Mouse (Mus musculus) myocyte (in vitro differentiated cells): Measurements from ENCODE around the gene Nr1h4. TPM values are rescaled to one million over a fixed set of nuclear protein-coding genes. Genes with fewer than 3 reads are reported as not detected.

ENCODE experiments used
- H3K27me3 ChIP-seq: one replicate; pipeline ENCODE4 v1.6.1; 2011; ENCODE audit not compliant: control insufficient read depth, insufficient read depth, insufficient read length
- H3K36me3 ChIP-seq: one replicate; pipeline ENCODE4 v1.6.1; 2011; ENCODE audit not compliant: control insufficient read depth, insufficient read depth
- H3K4me2 ChIP-seq: one replicate; pipeline ENCODE4 v1.6.1; 2011; ENCODE audit warnings: low read depth, control low read depth
- H3K4me3 ChIP-seq: one replicate; pipeline ENCODE4 v1.5.1; 2011; ENCODE audit warnings: mild to moderate bottlenecking, control low read depth, moderate library complexity
- H3K79me2 ChIP-seq: one replicate; pipeline ENCODE4 v1.6.1; 2011; ENCODE audit not compliant: control insufficient read depth, insufficient read depth
- H3ac ChIP-seq: one replicate; pipeline ENCODE4 v1.6.1; 2011; ENCODE audit not compliant: control insufficient read depth, insufficient read length
- CEBPB ChIP-seq: IDR thresholded peaks from 2 replicates; pipeline ENCODE4 v1.6.1; 2011; ENCODE audit warnings: mild to moderate bottlenecking, moderate library complexity; ENCODE audit not compliant: poor library complexity, insufficient read depth, severe bottlenecking
- E2F4 ChIP-seq: IDR thresholded peaks from one replicate; pipeline ENCODE4 v1.6.1; 2011; ENCODE audit warnings: mild to moderate bottlenecking, control low read depth, moderate library complexity; ENCODE audit not compliant: insufficient read depth
- MAX ChIP-seq: IDR thresholded peaks from one replicate; pipeline ENCODE4 v1.6.1; 2011; ENCODE audit warnings: low read depth, mild to moderate bottlenecking, control low read depth
- MYOD1 ChIP-seq, 3 experiments: IDR thresholded peaks; one replicate each; pipeline ENCODE4 v1.6.1; 2011; ENCODE audit warnings: control low read depth in 2 of 3, low read depth in 2 of 3, mild to moderate bottlenecking in 2 of 3, moderate library complexity in 1 of 3; ENCODE audit not compliant: insufficient read length in 2 of 3, control insufficient read depth in 1 of 3
- MYOG ChIP-seq, 3 experiments: IDR thresholded peaks; one replicate each; pipeline ENCODE4 v1.6.1; 2011; ENCODE audit warnings: control low read depth in 2 of 3, low read depth in 2 of 3, mild to moderate bottlenecking in 2 of 3; ENCODE audit not compliant: insufficient read length in 2 of 3, control insufficient read depth in 1 of 3, insufficient read depth in 1 of 3
- POLR2A ChIP-seq: IDR thresholded peaks from one replicate; pipeline ENCODE4 v1.6.1; 2011; ENCODE audit warnings: low read depth, mild to moderate bottlenecking, control low read depth, moderate library complexity; ENCODE audit not compliant: insufficient read length
- POLR2AphosphoS2 ChIP-seq: IDR thresholded peaks from one replicate; pipeline ENCODE4 v1.6.1; 2011; ENCODE audit warnings: low read depth, control low read depth; ENCODE audit not compliant: insufficient read length
- REST ChIP-seq: IDR thresholded peaks from one replicate; pipeline ENCODE4 v1.6.1; 2011; ENCODE audit warnings: mild to moderate bottlenecking, control low read depth, moderate library complexity; ENCODE audit not compliant: insufficient read depth, insufficient read length
- SRF ChIP-seq: IDR thresholded peaks from one replicate; pipeline ENCODE4 v1.6.1; 2011; ENCODE audit warnings: low read depth; ENCODE audit not compliant: control insufficient read depth, insufficient read length
- TCF12 ChIP-seq: IDR thresholded peaks from one replicate; pipeline ENCODE4 v1.6.1; 2011; ENCODE audit warnings: mild to moderate bottlenecking, control low read depth; ENCODE audit not compliant: poor library complexity, insufficient read depth, severe bottlenecking
- TCF3 ChIP-seq: IDR thresholded peaks from one replicate; pipeline ENCODE4 v1.6.1; 2011; ENCODE audit warnings: low read depth, control low read depth; ENCODE audit not compliant: insufficient read length
- USF1 ChIP-seq: IDR thresholded peaks from one replicate; pipeline ENCODE4 v1.6.1; 2011; ENCODE audit warnings: low read depth, mild to moderate bottlenecking, control low read depth, moderate library complexity
- polyA plus RNA-seq: library from polyadenylated mRNA; unstranded; fragments of >200 nt; fragmentation: generic; extraction: Trizol; gene quantifications from one replicate; pipeline ENCODE4 v1.2.1, GENCODE M21; 2012; ENCODE audit warnings: missing spikeins

Nr1h4 gene
- polyA plus RNA-seq, 1 experiment, result not detected

DNA sequence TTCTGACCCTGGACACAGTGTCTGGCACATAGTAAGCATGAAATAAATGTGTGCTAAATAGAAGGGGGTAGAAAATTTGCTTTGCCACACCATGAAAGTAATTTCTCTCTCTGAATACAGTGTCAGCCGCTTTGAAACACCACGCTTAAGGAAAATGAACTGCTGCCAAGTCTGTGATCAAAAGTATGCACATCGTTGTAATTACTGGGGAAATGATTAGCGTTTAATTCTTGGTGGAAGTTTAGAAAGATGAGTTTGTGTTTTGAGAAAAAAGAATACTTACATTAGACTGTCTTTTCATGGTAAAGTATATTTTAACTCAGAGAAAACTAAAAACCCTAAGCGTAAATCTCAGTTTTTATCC, 27.8 kb downstream of the Nr1h4 start:
- Histone ChIP-seq H3K4me2 (no peak overlapping the region), H3K4me3 (no peak overlapping the region), H3K36me3 (no peaks in the 10 kb centered on the region), H3ac (no peak overlapping the region), H3K27me3 (no peaks in the 10 kb centered on the region), H3K79me2 (no peaks in the 10 kb centered on the region)
- TF ChIP-seq MYOD1 (IDR thresholded peaks at IDR 0.05; ENCODE audit: control insufficient read depth in 1 of 3, insufficient read length in 2 of 3, low read depth in 2 of 3) (no peak), CEBPB (no peak), E2F4 (no peak), MYOG (IDR thresholded peaks at IDR 0.05; ENCODE audit: control insufficient read depth in 1 of 3, insufficient read depth in 1 of 3, insufficient read length in 2 of 3, low read depth in 2 of 3) (no peak), TCF3 (no peak), POLR2AphosphoS2 (no peak), MAX (no peak), POLR2A (no peak), REST (no peak), USF1 (no peak), TCF12 (no peak), SRF (no peak)

DNA sequence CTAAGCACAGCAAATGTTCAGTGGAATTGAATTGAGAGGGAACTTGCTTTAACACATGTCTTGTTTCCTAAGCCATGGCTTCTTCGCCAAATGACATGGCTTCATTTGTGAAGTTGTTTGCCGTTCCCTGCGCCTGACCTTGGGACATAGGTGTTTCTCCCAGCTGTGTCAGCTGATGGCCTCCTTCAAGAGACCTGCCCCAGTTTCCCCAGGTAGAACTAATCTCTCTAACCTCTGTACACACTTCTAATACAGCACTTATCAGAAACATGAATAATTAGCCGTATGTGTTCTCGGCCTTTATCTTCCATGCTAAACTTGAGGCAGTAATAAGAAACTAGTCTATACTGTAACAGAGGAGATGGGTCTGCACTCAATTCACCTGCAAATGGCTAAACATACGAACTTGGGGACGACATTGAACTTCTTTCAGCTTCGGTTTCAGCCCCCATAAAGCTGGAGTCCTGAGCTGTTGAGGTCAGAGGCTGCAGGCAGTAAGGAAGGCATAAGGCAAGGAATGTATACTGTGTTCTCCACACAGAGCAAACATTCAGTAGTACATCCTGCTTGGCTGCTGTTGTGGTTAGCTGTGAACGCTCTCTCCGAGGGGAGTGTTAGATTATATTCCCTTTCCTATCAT, 28.3 kb downstream of the Nr1h4 start:
- TF ChIP-seq USF1, result no peak
- TF ChIP-seq MYOD1 (IDR thresholded peaks at IDR 0.05; ENCODE audit: control insufficient read depth in 1 of 3, insufficient read length in 2 of 3, low read depth in 2 of 3), result no peak
- TF ChIP-seq POLR2AphosphoS2, result no peak
- TF ChIP-seq POLR2A, result no peak
- no peak for TF ChIP-seq TCF3
- no peak for TF ChIP-seq SRF
- no peak for TF ChIP-seq E2F4
- TF ChIP-seq MYOG (IDR thresholded peaks at IDR 0.05; ENCODE audit: control insufficient read depth in 1 of 3, insufficient read depth in 1 of 3, insufficient read length in 2 of 3, low read depth in 2 of 3), result no peak
- no peak for TF ChIP-seq MAX
- no peak for TF ChIP-seq CEBPB
- TF ChIP-seq REST, result no peak
- Histone ChIP-seq H3ac (no peak overlapping the region), H3K79me2 (no peaks in the 10 kb centered on the region), H3K4me3 (no peak overlapping the region), H3K27me3 (no peaks in the 10 kb centered on the region), H3K36me3 (no peaks in the 10 kb centered on the region), H3K4me2 (no peak overlapping the region)

DNA sequence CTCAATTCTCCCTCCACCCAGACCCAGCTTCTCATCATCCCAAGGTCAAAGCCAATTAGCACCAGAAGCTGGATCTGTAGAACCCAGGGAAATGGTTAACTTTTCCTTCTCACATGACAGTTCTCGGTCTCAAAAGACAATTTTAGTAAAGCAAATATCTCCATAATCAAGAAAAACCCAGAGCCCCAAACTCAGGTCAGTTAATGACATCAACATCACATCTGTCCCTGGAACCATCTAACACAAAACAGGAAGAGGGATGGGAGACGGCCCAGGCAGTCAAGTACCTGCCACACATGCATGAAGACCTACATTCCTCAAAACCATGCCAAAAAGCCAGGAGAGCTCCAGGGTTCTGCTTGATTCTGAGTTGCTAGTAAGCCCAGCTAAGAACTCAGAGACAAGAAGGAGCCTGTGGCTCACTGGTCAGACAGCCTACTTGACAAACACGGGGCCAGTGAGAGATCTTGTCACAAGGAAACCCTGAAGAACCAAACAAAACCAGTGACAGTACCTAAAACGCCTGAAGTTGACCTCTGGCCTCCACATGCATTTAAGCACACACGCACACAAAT, 30.3 kb downstream of the Nr1h4 start:
- H3K79me2 ChIP-seq, result no peaks in the 10 kb centered on the region
- no peak overlapping the region for H3K4me3 ChIP-seq

DNA sequence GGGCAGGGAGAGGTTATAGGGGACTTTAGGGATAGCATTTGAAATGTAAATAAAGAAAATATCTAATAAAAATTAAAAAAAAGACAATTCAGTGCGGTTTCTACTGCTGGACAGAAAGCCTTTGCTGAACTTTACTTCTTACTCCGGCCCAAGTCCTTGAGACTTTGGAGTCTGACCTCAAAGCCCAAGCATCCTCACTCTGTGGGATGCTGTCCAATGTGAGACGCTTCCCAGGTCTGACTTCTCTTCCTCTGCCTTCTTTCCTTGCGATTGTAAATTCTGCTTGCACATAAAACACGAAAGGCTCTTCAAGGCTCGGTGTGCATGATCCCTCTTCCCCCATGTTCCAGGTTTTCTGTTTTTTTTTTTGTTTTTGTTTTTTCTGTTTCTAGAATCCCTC, 31.5 kb downstream of the Nr1h4 start:
- Histone ChIP-seq H3K36me3 (no peaks in the 10 kb centered on the region), H3K79me2 (no peaks in the 10 kb centered on the region), H3K4me2 (no peak overlapping the region), H3K4me3 (no peak overlapping the region), H3K27me3 (no peaks in the 10 kb centered on the region), H3ac (no peak overlapping the region)
- TF ChIP-seq REST, result no peak
- TF ChIP-seq MAX, result no peak
- no peak for TF ChIP-seq E2F4
- TF ChIP-seq POLR2AphosphoS2, result no peak
- no peak for TF ChIP-seq TCF3
- no peak for TF ChIP-seq CEBPB
- TF ChIP-seq MYOD1 (IDR thresholded peaks at IDR 0.05; ENCODE audit: control insufficient read depth in 1 of 3, insufficient read length in 2 of 3, low read depth in 2 of 3), result no peak
- TF ChIP-seq MYOG (IDR thresholded peaks at IDR 0.05; ENCODE audit: control insufficient read depth in 1 of 3, insufficient read depth in 1 of 3, insufficient read length in 2 of 3, low read depth in 2 of 3), result no peak
- TF ChIP-seq POLR2A, result no peak
- TF ChIP-seq USF1, result no peak
- no peak for TF ChIP-seq SRF
- TF ChIP-seq TCF12, result no peak

More for the DNA sequence above, 30.3 kb downstream of the Nr1h4 start:
- TF ChIP-seq SRF (no peak), TCF3 (no peak), E2F4 (no peak), USF1 (no peak), TCF12 (no peak), REST (no peak), MYOD1 (IDR thresholded peaks at IDR 0.05; ENCODE audit: control insufficient read depth in 1 of 3, insufficient read length in 2 of 3, low read depth in 2 of 3) (no peak), CEBPB (no peak)
- H3ac ChIP-seq, result no peak overlapping the region
- H3K36me3 ChIP-seq, result no peaks in the 10 kb centered on the region
- H3K27me3 ChIP-seq, result no peaks in the 10 kb centered on the region
- no peak overlapping the region for H3K4me2 ChIP-seq
